Mouse (Mus musculus): ENCODE measurements at regions not wholly inside any gene's neighbourhood (a gene's known extent, or its start where the extent isn't known, plus 50 kb on each side); places are given as distances from the start of the nearest gene placed in this dataset.

DNA sequence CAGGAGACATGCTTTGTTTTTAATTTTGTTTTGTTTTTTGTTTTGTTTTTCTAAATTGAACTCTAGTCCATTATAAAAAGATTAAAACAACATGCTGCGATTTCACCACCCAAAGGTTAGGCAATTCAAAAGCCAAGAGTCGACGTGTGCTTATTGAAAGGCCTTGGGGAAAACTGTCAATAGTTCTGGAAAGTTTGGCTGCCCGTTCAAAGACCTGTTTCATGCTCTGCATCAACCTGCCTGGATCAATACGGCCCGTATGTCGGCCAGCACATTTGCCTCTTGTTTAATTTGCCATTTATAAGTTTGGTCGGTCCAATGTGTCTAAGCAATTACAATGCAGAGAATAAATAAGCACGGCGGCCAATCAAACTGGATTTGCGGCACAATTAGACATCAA is 234.3 kb upstream of the Cxcr4 start:
- DNase-seq (ENCODE audit: low spot score), result no peak

GRCm38 (mm10) chr1:128824916-128825683 is 233.0 kb upstream of the Cxcr4 start:
- peak; percentile 30 for DNase-seq (ENCODE audit: low spot score)

DNA sequence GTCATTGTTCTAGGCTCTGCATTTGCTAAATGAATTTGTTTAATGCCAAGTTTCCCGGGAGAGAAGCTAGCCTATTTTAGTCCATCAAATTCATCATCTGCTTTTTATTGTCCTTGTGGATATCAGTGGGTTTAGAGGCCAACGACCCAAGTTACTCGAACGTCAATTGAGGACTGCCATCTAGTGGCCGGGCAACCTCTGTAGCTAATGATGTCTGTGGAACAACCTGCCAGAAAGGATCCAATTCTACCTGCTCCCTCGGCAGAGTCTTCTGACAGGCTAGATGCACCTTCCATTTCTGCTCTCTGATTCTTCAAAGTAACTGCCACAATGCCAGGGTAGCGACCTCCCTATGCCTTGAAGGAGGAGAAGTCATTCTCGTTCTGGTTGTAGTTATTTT is 232.1 kb upstream of the Cxcr4 start:
- peak; percentile 83 for DNase-seq (ENCODE audit: low spot score)

DNA sequence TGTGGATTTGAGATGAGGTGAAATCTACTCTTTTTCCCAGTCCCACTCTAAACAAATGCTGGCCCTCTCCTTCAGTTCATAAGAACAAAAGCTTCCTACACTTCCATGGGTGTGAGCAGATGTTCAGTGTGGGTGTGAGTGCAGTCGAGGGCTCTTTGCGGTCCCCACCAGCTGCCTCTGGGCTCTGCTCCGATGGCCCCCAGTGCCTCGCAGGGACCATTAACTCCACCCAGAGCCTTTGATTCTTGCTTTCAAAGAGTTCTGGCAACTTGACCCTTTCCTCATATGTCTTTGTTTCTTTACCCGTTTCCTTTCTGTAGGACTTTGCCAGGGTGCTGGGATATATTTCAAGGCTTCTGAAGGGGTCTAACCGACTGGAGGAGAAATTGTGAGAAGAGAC is 229.9 kb upstream of the Cxcr4 start:
- DNase-seq (ENCODE audit: low spot score), result no peak

GRCm38 (mm10) chr1:128820527-128820926 is 228.4 kb upstream of the Cxcr4 start:
- DNase-seq (ENCODE audit: low spot score), result no peak

DNA sequence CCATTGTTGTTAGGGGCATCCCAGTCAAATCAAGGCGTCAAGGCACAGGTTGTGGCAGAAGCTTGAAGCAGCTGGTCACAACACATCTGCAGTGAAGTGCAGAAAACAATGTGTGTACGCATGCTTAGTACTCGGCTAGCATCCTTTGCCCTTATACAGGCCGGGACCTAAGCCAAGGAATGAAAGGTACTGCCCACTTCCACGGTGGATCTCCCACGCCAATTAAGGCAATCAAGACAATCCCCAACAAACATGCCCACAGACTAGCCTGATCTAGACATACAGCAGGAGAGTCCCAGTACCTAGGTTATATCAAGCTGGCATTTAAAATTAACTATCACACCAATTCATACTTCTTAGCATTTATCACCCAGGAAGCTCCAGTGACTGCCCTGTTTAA is 227.5 kb upstream of the Cxcr4 start:
- DNase-seq (ENCODE audit: low spot score), result no peak

DNA sequence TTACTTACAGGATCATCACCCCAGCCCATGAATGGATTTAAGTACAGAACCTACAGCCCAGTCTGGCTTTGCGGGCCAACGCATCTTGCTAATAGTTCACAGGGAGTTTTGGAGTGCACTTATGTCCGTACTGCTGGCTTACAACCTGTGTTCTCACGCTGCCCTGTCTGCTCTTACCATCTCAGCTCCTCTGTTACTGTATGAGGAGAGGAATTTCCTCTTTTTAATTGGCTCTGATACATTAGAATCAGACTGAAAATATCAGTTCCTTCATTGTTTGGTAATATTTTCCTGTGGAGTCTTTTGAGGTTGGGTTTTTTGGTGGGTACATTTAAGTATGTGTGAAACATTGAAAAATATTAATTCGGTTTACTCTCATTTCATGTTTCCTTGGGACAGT is 221.3 kb upstream of the Cxcr4 start:
- DNase-seq (ENCODE audit: low spot score), result no peak

DNA sequence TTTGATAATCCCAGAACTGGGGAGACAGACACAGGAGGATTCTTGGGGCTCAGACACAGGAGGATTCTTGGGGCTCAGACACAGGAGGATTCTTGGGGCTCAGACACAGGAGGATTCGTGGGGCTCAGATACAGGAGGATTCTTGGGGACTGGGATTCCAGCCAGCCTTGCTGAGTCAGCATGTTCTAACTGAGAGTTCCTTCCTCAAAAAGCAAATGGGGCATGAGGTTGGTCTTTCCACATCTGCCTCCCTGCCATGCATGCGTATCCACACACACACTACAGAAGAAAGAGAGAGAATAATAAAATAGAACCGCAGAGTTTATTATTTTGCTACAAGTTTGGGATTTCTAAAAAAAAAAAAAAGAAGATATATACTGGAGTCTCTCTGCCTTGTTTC is 218.8 kb upstream of the Cxcr4 start:
- no peak for DNase-seq (ENCODE audit: low spot score)

- no peak for DNase-seq (ENCODE audit: low spot score)
Observed at GRCm38 (mm10) chr1:128810094-128810493, 218.0 kb upstream of the Cxcr4 start.

DNA sequence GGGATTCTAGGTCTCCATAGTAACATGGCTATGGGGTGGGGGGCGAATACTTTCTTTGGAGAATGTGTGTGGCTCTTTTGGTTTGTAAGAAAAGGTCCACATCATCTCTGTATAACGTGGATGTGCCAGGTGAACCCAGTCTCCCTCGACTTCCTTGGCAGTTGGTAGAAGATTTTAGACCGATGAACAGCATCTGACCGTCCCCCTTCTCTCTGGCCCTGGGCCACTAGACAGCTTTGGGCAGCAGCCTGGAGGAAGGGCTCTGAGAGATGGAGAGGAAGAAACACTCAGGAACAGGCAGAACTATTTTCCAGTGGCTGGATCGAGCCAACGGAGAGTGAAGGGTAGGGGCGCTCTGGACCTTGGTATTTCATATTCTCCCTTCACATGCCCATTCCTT is 217.5 kb upstream of the Cxcr4 start:
- DNase-seq (ENCODE audit: low spot score), result no peak

GRCm38 (mm10) chr1:128808599-128808998 is 216.5 kb upstream of the Cxcr4 start:
- no peak for DNase-seq (ENCODE audit: low spot score)

DNA sequence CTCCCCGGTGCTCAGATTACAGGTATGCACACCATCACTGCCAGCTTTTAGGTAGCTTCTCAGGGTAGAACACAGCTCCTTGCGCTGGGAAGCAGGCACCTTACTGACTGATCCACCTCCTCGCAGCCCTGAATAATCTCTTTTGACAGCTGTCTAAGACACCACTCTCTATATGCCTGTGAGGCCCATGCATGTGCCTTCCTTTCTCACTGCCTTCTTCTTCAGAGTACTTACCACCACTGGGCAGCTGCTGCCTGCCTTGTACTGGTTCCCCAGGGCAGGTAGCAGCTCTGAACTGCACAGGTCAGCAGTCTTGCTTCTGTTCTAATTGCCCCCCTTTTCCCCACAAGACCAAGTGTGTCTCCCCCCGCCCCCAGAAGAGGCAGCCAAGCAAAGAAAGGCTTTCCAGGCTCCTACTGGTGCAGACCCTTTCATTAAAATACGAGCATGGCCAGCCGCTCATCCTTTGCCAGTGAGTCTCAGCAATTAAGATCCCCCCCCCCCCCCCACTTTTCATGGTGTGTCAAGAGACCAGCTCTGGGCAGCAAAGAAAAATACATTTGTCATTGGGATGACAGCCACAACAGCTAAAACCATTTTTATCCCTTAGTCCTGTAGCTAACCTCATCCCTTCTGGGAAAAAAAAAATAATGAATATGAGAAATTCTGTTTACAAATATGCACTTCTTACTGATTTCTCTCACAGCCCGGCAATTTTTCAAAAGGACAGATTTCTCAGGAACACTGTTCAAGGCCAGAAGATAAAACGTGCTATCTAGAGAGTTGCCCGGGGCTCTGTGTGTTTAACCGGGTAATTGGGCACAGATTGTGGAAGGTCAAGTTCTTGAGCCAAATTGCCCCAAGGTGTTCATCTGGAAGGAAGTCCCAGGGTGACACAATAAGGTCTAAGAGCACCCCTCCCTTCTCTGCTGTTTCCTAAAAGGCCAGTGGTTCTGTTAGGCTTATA is 213.9 kb upstream of the Cxcr4 start:
- no peak for DNase-seq (ENCODE audit: low spot score)

GRCm38 (mm10) chr1:128803433-128804060 is 211.5 kb upstream of the Cxcr4 start:
- DNase-seq (ENCODE audit: low spot score), result no peak

DNA sequence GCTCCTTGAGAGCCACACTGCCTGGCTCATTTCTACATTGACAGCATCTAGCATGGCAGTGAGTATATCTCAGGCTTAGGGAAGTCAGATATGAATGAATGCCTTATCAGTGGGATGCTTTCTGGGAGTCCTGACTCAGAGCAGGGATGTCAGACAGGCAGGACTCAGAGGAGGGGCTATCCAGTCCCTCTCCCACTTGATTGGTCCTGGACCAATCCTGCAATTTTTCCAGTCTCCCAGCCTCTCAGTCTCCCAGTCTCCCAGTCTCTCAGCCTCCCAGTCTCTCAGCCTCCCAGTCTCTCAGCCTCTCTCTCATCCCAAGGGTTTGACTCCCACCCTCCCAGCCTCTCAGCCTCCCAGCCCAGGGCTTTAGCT is 211.0 kb upstream of the Cxcr4 start:
- DNase-seq (ENCODE audit: low spot score), result no peak

GRCm38 (mm10) chr1:128798721-128799120 is 206.6 kb upstream of the Cxcr4 start:
- DNase-seq (ENCODE audit: low spot score), result no peak

GRCm38 (mm10) chr1:128795654-128796053 is 203.6 kb upstream of the Cxcr4 start:
- DNase-seq (ENCODE audit: low spot score), result no peak

DNA sequence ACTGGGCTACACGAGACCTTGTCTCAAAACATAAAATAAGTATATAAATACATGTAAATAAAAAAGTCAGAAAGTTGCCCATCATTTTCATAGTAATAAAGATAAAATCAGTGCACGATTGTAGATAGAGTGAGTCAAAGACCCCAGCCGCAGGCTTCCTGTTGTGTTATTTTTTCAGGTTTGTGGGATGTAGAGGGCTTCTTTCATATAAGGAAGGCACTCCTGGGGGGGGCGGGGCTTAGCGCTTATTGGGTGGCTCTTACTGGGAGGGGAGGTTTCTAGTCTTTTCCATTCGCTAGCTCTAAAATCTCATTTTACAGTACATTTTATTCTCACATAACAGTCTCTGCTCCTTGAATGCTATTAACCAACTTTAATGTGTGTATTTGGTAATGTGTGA is 198.8 kb upstream of the Cxcr4 start:
- DNase-seq (ENCODE audit: low spot score), result no peak

- no peak for DNase-seq (ENCODE audit: low spot score)
Observed at GRCm38 (mm10) chr1:128789567-128790335, 197.7 kb upstream of the Cxcr4 start.

DNA sequence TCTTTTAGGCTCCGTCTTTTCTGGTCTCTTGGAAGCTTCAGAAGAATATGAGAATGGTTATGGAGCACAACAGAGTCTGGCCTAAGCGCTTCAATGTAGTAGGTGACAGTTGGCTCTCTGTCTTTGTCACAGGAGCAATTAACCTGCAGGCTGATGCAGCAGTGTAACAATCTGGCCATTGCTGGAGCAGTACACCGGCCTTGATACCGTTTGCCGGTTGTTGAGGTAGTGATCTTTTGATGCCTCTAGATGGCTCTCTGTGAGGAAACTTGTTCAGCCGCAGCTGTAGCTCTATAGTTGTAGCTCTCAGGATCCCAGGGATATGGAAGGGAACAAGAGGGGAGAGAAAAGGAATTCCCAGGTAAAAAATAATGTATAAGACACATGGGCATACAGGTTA is 196.1 kb upstream of the Cxcr4 start:
- DNase-seq (ENCODE audit: low spot score), result no peak

DNA sequence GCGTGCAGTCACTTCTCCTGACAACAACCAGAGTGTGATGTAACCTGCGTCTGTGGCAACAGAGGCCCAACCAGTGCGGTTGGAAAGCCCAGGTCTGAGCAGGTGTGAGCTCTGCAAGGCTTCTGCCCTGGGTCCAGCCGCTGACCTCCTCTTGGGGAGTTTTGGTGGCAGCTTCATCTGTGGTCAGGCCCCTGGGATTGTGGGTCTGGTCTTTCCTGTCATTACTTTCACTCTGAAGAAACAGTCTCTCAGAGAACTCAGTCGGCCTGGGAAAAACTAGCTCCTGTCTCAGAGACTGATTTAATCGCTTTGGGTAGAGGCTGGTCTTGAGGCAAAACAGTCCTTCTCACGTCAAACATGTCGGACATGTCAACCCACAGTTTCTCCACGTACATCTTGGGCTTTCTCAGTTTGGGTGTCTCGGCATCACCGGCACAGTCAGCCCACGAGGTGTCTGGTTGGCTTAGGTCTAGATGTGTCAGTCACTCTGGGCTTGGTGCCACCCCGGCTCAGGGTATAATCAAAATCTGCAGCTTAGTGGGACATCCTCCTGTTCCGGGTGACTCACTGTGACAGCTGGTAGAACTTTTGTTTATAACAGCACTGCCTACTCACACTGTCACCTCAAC is 195.0 kb upstream of the Cxcr4 start:
- no peak for DNase-seq (ENCODE audit: low spot score)

- DNase-seq (ENCODE audit: low spot score), result no peak
Observed at GRCm38 (mm10) chr1:128782286-128782685, 190.2 kb upstream of the Cxcr4 start.

DNA sequence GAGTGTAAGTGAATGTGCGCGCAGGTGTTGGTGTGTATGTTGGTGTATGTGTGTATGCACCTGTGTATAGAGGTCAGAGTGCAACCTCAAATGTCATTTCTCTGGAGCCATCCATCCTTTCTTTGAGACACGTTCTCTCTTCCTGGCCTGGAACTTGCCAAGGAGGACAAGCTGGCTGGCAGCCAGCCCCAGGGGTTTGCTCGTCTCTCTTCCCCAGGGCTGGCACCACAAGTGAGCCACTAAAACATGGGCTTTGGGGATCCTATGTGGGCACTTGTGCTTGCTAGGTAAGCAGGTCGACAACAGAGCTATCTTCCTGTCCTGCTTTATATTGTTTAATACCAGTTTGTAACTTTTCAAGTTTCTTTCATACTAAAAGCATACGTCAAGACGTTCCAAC is 189.8 kb upstream of the Cxcr4 start:
- DNase-seq (ENCODE audit: low spot score), result no peak
